Mouse (Mus musculus) spleen, adult 2 months (tissue): ENCODE measurements around the gene Kmt5b. TPM values are rescaled to one million over a fixed set of nuclear protein-coding genes. Genes with fewer than 3 reads are reported as not detected.

Experiments used
- DNase-seq, 2 experiments: peaks; one replicate each; pipeline versions ENCODE4 v3.0.0 to v3.0.0-alpha.2; 2012 to 2021; ENCODE audit warnings: low spot score in 2 of 2, low read depth in 1 of 2
- H3K27ac ChIP-seq: fragments of 200-500 bp; 2 replicates; pipeline ENCODE4 v1.5.1; 2012; ENCODE audit warnings: low read length, inconsistent platforms; ENCODE audit not compliant: insufficient read depth
- H3K27me3 ChIP-seq: fragments of 200-500 bp; 2 replicates; pipeline ENCODE4 v1.6.1; 2012; ENCODE audit warnings: mild to moderate bottlenecking, moderate library complexity, low read length, inconsistent platforms; ENCODE audit not compliant: control insufficient read depth, insufficient read depth
- H3K36me3 ChIP-seq: fragments of 200-500 bp; 2 replicates; pipeline ENCODE4 v1.6.1; 2012; ENCODE audit warnings: mild to moderate bottlenecking, low read length, inconsistent platforms; ENCODE audit not compliant: control insufficient read depth, insufficient read depth
- H3K4me1 ChIP-seq: fragments of 200-500 bp; 2 replicates; pipeline ENCODE4 v1.6.1; 2011; ENCODE audit warnings: inconsistent platforms; ENCODE audit not compliant: control insufficient read depth, insufficient read depth, insufficient read length
- H3K4me3 ChIP-seq: fragments of 200-500 bp; 2 replicates; pipeline ENCODE4 v1.5.1; 2011; ENCODE audit warnings: mild to moderate bottlenecking, inconsistent platforms; ENCODE audit not compliant: insufficient read depth, insufficient read length; ENCODE audit errors: extremely low read depth
- CTCF ChIP-seq: fragments of 200-500 bp; IDR thresholded peaks from 2 replicates; pipeline ENCODE4 v1.5.1; 2011; ENCODE audit warnings: mild to moderate bottlenecking, inconsistent platforms; ENCODE audit not compliant: insufficient read depth, insufficient read length, insufficient replicate concordance; ENCODE audit errors: extremely low read depth
- POLR2A ChIP-seq: fragments of 200-500 bp; IDR thresholded peaks from 2 replicates; pipeline ENCODE4 v1.6.1; 2011; ENCODE audit warnings: low read depth, low read length, inconsistent platforms
- WGBS: fragments of 180-500 bp; shearing (Covaris S2); methylation state at CpG from one replicate; pipeline ENCODE4 v1.1.7; 2018; 5-methylcytosine and 5-hydroxymethylcytosine counted together
- polyA plus RNA-seq: library from polyadenylated mRNA; depleted of rRNA; stranded (reverse); fragments of >200 nt; gene quantifications from 2 replicates; pipeline ENCODE4 v1.2.3, GENCODE M21; 2012; rRNA removed

Kmt5b gene
- polyA plus RNA-seq, 1 experiment = 13.9 TPM

- Histone ChIP-seq H3K36me3 (peaks cover 7% of the 10 kb centered on the region), H3K4me1 (no peaks in the 10 kb centered on the region), H3K4me3 (no peak overlapping the region), H3K27ac (no peak overlapping the region), H3K27me3 (no peaks in the 10 kb centered on the region)
- no peak for DNase-seq
- TF ChIP-seq CTCF = no peak
- TF ChIP-seq POLR2A = no peak
- WGBS = 83% methylated on average over 2 of the region's 2 CpGs
These were observed 95.5 kb downstream of the Kmt5b start for GRCm38 (mm10) chr19:3862713-3863112.

- 84% methylated on average over 2 of the region's 2 CpGs for WGBS
These were observed 97.7 kb downstream of the Kmt5b start for GRCm38 (mm10) chr19:3864960-3865359.

More at GRCm38 (mm10) chr19:3864960-3865359, 97.7 kb downstream of the Kmt5b start:
- no peaks in the 10 kb centered on the region for H3K27me3 ChIP-seq
- H3K36me3 ChIP-seq = peaks cover 7% of the 10 kb centered on the region
- H3K27ac ChIP-seq = no peak overlapping the region
- TF ChIP-seq CTCF = no peak
- no peak for TF ChIP-seq POLR2A
- no peaks in the 10 kb centered on the region for H3K4me1 ChIP-seq
- no peak for DNase-seq
- H3K4me3 ChIP-seq = no peak overlapping the region

Other genes with a start within 250 kb of the Kmt5b start
- 34.0 and 34.4 TPM in 2 replicates for gene Ppp6r3, start 191.7 kb upstream of the Kmt5b start, polyA plus RNA-seq
- 22.6 and 22.8 TPM in 2 replicates for gene Lrp5, start 80.9 kb upstream of the Kmt5b start, polyA plus RNA-seq
- gene 1810055G02Rik, start 59.1 kb upstream of the Kmt5b start, polyA plus RNA-seq = 6.7 and 11.0 TPM in 2 replicates
- gene Chka, start 84.4 kb downstream of the Kmt5b start, polyA plus RNA-seq = 21.2 and 23.0 TPM in 2 replicates
- gene Tcirg1, start 139.7 kb downstream of the Kmt5b start, polyA plus RNA-seq = 269 and 299 TPM in 2 replicates
- 120 and 161 TPM in 2 replicates for gene Ndufs8, start 145.4 kb downstream of the Kmt5b start, polyA plus RNA-seq
- 24.6 and 26.1 TPM in 2 replicates for gene Aldh3b1, start 162.4 kb downstream of the Kmt5b start, polyA plus RNA-seq
- gene Unc93b1, start 167.8 kb downstream of the Kmt5b start, polyA plus RNA-seq = 753 and 934 TPM in 2 replicates
- 0.07 and 0.20 TPM in 2 replicates for gene Aldh3b3, start 191.2 kb downstream of the Kmt5b start, polyA plus RNA-seq
- gene Aldh3b2, start 204.9 kb downstream of the Kmt5b start, polyA plus RNA-seq = 0.65 and 0.79 TPM in 2 replicates
- 9.6 and 11.1 TPM in 2 replicates for gene Acy3, start 219.1 kb downstream of the Kmt5b start, polyA plus RNA-seq
- gene Tbx10, start 225.3 kb downstream of the Kmt5b start, polyA plus RNA-seq = not detected in 2 replicates
- gene Nudt8, start 233.2 kb downstream of the Kmt5b start, polyA plus RNA-seq = 18.5 and 22.2 TPM in 2 replicates
- 2.9 and 3.1 TPM in 2 replicates for gene Gm49405, start 233.2 kb downstream of the Kmt5b start, polyA plus RNA-seq
- gene Doc2g, start 235.9 kb downstream of the Kmt5b start, polyA plus RNA-seq = 12.8 and 13.7 TPM in 2 replicates
- 65.5 and 71.3 TPM in 2 replicates for gene Ndufv1, start 245.4 kb downstream of the Kmt5b start, polyA plus RNA-seq